Comparison of ENCODE assay signal across 8 mouse cellular contexts in genomic region chr6:56797311-56798151, GRCm38 (mm10). TPM values are rescaled to one million over a fixed set of nuclear protein-coding genes. Genes with fewer than 3 reads are reported as not detected.
DNase-seq lines count a peak whose midpoint lies in the region; ATAC-seq and TF ChIP-seq lines count a peak whose summit lies in the region.

Gene Kbtbd2, minus strand, starts transcription at chr6:56797813.

- in situ Hi-C loops in ES-E14 (cut with MboI; ENCODE audit: low sequenced_read_pairs in 2 of 2, unreplicated experiment in 2 of 2), result no loop called here

- under 1% methylated on average over 94 of the region's 98 CpGs for WGBS in forebrain, embryonic 16.5 days
- under 1% methylated on average over 96 of the region's 98 CpGs for WGBS in lung, embryonic 15.5 days

- H3K9me3 ChIP-seq in ES-E14 (ENCODE audit: control insufficient read depth, insufficient read depth, low read depth, low read length), result no peaks in the 10 kb centered on the region
- no peaks in the 10 kb centered on the region for H3K9me3 ChIP-seq in forebrain, embryonic 16.5 days (ENCODE audit: control insufficient read depth, low read length)
- H3K9me3 ChIP-seq in lung, embryonic 15.5 days, result no peaks in the 10 kb centered on the region

- H3K27me3 ChIP-seq in forebrain, embryonic 16.5 days (replicated peaks; ENCODE audit: control insufficient read depth, insufficient read depth, low read length), result no peaks in the 10 kb centered on the region
- H3K27me3 ChIP-seq in lung, embryonic 15.5 days, result no peaks in the 10 kb centered on the region

- H3K9ac ChIP-seq in ES-E14 (ENCODE audit: insufficient read depth, low read depth, low read length, poor library complexity, severe bottlenecking), result peak within 1 kb of the TSS; percentile 98
- H3K9ac ChIP-seq in forebrain, embryonic 16.5 days (replicated peaks; ENCODE audit: low read depth, low read length), result peak within 1 kb of the TSS; percentile 93
- peak within 1 kb of the TSS; percentile 96 for H3K9ac ChIP-seq in lung, embryonic 15.5 days

- peak within 1 kb of the TSS; percentile 98 for H3K27ac ChIP-seq in ES-E14 (ENCODE audit: insufficient read depth, low read depth, low read length, poor library complexity, severe bottlenecking)
- peak within 1 kb of the TSS; percentile 99 for H3K27ac ChIP-seq in forebrain, embryonic 16.5 days (ENCODE audit: low read length)
- peak within 1 kb of the TSS; percentile 100 for H3K27ac ChIP-seq in lung, embryonic 15.5 days

- peak; percentile 88 for DNase-seq in ES-E14 (ENCODE audit: low read depth, low spot score)
- DNase-seq in cerebellum, adult 11-12 months, result peak; percentile 96
- DNase-seq in heart, postnatal 4 days, result peak; percentile 96
- DNase-seq in layer of hippocampus, adult 8-10 months (ENCODE audit: low spot score in 2 of 2), result peak; percentile 91 to 94
- DNase-seq in ovary, adult 18-20 months (ENCODE audit: low spot score), result peak; percentile 92
- DNase-seq in thymus, postnatal 0 days (ENCODE audit: low spot score), result peak; percentile 89

- H3K36me3 ChIP-seq in ES-E14 (ENCODE audit: control insufficient read depth, insufficient read depth, low read length, poor library complexity, severe bottlenecking), result no peaks in the 10 kb centered on the region
- no peaks in the 10 kb centered on the region for H3K36me3 ChIP-seq in forebrain, embryonic 16.5 days (ENCODE audit: control insufficient read depth, insufficient read depth)
- no peaks in the 10 kb centered on the region for H3K36me3 ChIP-seq in lung, embryonic 15.5 days

- peak within 1 kb of the TSS; percentile 89 to 97 for H3K4me3 ChIP-seq in ES-E14 (ENCODE audit: insufficient read depth in 1 of 2, low read depth in 1 of 2, low read length in 2 of 2, poor library complexity in 1 of 2, severe bottlenecking in 1 of 2)
- peak within 1 kb of the TSS; percentile 57 for H3K4me3 ChIP-seq in forebrain, embryonic 16.5 days (replicated peaks; ENCODE audit: low read length)
- peak within 1 kb of the TSS; percentile 92 for H3K4me3 ChIP-seq in lung, embryonic 15.5 days

- peaks cover 3 to 4% of the 10 kb centered on the region in 2 experiments; a peak in 3 of 4 replicates for H3K4me1 ChIP-seq in ES-E14 (ENCODE audit: control insufficient read depth in 2 of 2, insufficient read depth in 2 of 2, low read length in 2 of 2, poor library complexity in 1 of 2)
- H3K4me1 ChIP-seq in forebrain, embryonic 16.5 days (replicated peaks; ENCODE audit: control insufficient read depth, insufficient read depth, low read length), result peaks cover 26% of the 10 kb centered on the region
- peaks cover 24% of the 10 kb centered on the region for H3K4me1 ChIP-seq in lung, embryonic 15.5 days

- H3K4me2 ChIP-seq in forebrain, embryonic 16.5 days (ENCODE audit: low read length), result peak within 1 kb of the TSS; percentile 94
- H3K4me2 ChIP-seq in lung, embryonic 15.5 days, result peak within 1 kb of the TSS; percentile 67

- ATAC-seq in forebrain, embryonic 16.5 days, result peak; percentile 94
- ATAC-seq in lung, embryonic 15.5 days (ENCODE audit: borderline replicate concordance, extremely low read depth, low FRiP score, low TSS enrichment), result peak; percentile 95

TF ChIP-seq in ES-E14, 5 proteins besides CTCF, POLR2A, EP300 and RAD21:
- TF ChIP-seq MAFK (IDR thresholded peaks at IDR 0.05; ENCODE audit: insufficient read depth, low read depth, low read length), result no peak
- 0 out of 2 replicates have a peak, but pooled peaks have one; percentile 33 for TF ChIP-seq HCFC1 (IDR thresholded peaks at IDR 0.05; ENCODE audit: borderline replicate concordance, insufficient read depth, low read length)
TF ChIP-seq in ES-E14: peak in this region for 1.

RNA-seq across cellular contexts. Expression of gene Kbtbd2, which starts in this region (rescaled TPM):
- 19.8 and 24.8 TPM in 2 replicates for total RNA-seq in ES-E14 (2012; rRNA removed)
- polyA plus RNA-seq in forebrain, embryonic 16.5 days (2015; fragmentation: Nextera tagmentation; extraction: Ambion mirVana), result 31.1 and 36.5 TPM in 2 replicates
- 10 to 100 TPM; 43.7 to 44.9 TPM for total RNA-seq in heart, postnatal 4 days (2021)
- total RNA-seq in layer of hippocampus, adult 8-10 months (2022), result 10 to 100 TPM; 49.4 to 68.1 (median 56.8) TPM
- 30.6 and 31.6 TPM in 2 replicates for polyA plus RNA-seq in lung, embryonic 15.5 days (2015; fragmentation: Nextera tagmentation; extraction: Ambion mirVana)
- polyA plus RNA-seq in thymus, postnatal 0 days (2015; fragmentation: Nextera tagmentation; extraction: Ambion mirVana), result 19.0 and 22.6 TPM in 2 replicates

Comparison
In these comparisons a context has a peak if more than half of its experiments do, and no peak if none do; other contexts are left out.
1. Peak in every context shown above with its lines: DNase-seq, ATAC-seq, H3K4me3 ChIP-seq and H3K27ac ChIP-seq.